Mouse (Mus musculus): Measurements from ENCODE around the gene Cdc37.

Gene Cdc37

GRCm38 (mm10) chr9:21167140-21168097, 17.6 kb upstream of the Cdc37 start:
- in situ Hi-C loops (cut with MboI; ENCODE audit: low sequenced_read_pairs) = no loop called here

DNA sequence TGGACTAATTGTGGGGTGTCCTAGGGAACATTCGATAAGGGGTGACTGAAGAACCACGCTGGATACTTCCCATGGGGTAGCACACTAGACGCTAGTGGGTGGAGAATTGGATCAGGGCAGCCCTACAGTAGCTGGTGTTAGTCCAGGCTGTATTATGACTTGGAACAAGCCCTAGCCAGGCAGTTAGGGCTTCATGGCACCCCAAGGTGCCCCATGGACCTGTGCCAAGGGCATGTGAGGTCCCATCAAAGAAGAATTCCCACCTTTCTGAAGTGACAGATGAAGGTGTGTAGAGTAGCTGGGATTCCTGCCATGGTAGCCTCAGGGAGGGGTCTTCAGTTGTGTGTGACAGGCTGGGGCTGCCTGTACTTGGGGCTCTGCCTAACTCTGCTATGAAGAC, 16.7 kb upstream of the Cdc37 start:
- in situ Hi-C loops (cut with MboI; ENCODE audit: low sequenced_read_pairs) = no loop called here

GRCm38 (mm10) chr9:21165952-21166451, 16.2 kb upstream of the Cdc37 start:
- in situ Hi-C loops (cut with MboI; ENCODE audit: low sequenced_read_pairs) = no loop called here

GRCm38 (mm10) chr9:21165041-21165951, 15.5 kb upstream of the Cdc37 start, which contains the start of gene Pde4a:
Pde4a (plus strand) TSS chr9:21165714.
- in situ Hi-C loops (cut with MboI; ENCODE audit: low sequenced_read_pairs) = no loop called here

- in situ Hi-C loops (cut with MboI; ENCODE audit: low sequenced_read_pairs) = no loop called here
Observed at GRCm38 (mm10) chr9:21164072-21164471, 14.3 kb upstream of the Cdc37 start.

DNA sequence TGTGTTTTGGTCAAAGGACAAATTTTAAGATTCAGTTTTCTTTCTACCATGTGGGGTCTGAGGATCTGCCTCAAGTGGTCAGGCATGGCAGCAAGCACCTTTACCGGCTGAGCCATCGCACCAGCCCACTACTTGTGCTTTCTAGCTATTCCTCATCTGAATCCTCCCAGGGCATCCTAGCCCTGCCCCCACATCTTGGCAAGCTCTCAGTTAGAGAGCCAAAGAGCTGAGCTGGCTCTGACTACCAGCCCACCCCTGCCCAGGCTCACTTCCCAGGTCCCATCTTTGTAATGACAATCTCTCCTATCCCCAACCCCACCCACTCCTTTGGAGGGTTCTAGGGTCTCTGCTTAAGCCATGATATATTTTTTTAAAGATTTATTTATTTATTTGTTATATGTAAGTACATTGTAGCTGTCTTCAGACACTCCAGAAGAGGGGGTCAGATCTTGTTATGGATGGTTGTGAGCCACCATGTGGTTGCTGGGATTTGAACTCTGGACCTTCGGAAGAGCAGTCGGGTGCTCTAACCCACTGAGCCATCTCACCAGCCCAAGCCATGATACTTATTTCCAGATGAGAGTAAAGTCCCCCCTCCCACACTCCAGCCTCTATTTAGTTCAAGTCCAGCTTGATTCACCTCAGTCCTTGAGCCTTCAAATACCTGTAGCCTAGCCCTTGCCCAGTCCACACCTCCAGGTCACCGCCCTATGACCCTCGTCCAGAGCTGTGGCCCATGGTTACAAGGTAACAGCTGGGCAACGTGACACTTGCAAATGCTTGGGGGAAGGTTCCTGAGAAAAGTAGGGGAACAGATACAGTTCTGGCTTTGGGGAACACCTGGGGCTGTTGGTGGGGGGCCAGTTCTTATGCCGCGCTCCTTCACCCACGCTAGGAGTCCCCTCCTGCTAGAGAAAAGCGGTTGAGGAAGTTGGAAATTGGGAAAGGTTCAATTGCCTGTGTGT, 13.6 kb upstream of the Cdc37 start:
- in situ Hi-C loops (cut with MboI; ENCODE audit: low sequenced_read_pairs) = no loop called here

GRCm38 (mm10) chr9:21161209-21161909, 11.6 kb upstream of the Cdc37 start:
- in situ Hi-C loops (cut with MboI; ENCODE audit: low sequenced_read_pairs) = no loop called here

GRCm38 (mm10) chr9:21154787-21155186, 5.0 kb upstream of the Cdc37 start:
- in situ Hi-C loops (cut with MboI; ENCODE audit: low sequenced_read_pairs) = no loop called here

- in situ Hi-C loops (cut with MboI; ENCODE audit: low sequenced_read_pairs) = no loop called here
Observed at GRCm38 (mm10) chr9:21153833-21154232, 4.1 kb upstream of the Cdc37 start.

- in situ Hi-C loops (cut with MboI; ENCODE audit: low sequenced_read_pairs) = no loop called here
Observed at GRCm38 (mm10) chr9:21153331-21153730, 3.5 kb upstream of the Cdc37 start.

DNA sequence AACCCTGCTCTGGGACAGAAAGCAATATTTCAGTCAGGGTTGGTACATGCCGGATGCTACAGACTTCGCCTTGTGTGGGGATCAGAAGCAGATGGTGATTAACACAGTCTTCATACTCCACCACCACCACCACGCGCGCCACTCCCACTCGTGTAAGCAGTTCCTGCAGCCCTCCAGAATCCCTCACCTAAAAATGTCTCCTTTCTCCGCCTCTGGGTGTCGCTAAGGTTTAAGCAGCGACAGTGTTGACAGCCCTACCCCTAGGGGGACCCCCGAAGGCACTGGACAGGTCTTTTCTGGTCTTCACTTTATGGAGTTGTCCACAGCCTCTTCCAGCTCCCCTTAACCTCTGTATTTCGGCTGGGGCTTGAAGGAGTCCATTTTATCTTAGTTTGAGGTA, 2.9 kb upstream of the Cdc37 start:
- in situ Hi-C loops (cut with MboI; ENCODE audit: low sequenced_read_pairs) = no loop called here

GRCm38 (mm10) chr9:21149077-21149653, 617 bp downstream of the Cdc37 start:
- in situ Hi-C loops (cut with MboI; ENCODE audit: low sequenced_read_pairs) = no loop called here

DNA sequence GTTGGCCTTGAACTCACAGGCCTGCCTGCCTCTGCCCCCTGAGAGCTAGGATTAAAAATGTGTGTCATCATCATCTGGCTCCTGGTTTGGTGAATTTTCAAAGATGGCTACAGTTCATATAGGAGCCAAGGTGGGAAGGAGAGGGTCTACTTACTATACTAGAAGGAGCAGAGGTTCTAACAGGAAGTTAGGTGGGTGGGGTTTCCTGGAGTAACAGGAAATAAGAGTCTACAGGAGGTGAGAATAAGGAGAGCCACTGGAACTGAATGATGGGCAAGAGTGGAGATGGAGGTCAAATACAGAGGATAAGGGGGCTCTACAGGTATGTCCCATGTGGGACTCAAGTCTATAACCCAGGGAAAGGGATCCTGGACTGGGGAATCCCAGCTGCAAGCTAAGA, 1.4 kb downstream of the Cdc37 start:
- in situ Hi-C loops (cut with MboI; ENCODE audit: low sequenced_read_pairs) = no loop called here

- in situ Hi-C loops (cut with MboI; ENCODE audit: low sequenced_read_pairs) = no loop called here
Observed at GRCm38 (mm10) chr9:21146722-21147121, 3.1 kb downstream of the Cdc37 start.

GRCm38 (mm10) chr9:21145431-21145830, 4.4 kb downstream of the Cdc37 start:
- in situ Hi-C loops (cut with MboI; ENCODE audit: low sequenced_read_pairs) = no loop called here

DNA sequence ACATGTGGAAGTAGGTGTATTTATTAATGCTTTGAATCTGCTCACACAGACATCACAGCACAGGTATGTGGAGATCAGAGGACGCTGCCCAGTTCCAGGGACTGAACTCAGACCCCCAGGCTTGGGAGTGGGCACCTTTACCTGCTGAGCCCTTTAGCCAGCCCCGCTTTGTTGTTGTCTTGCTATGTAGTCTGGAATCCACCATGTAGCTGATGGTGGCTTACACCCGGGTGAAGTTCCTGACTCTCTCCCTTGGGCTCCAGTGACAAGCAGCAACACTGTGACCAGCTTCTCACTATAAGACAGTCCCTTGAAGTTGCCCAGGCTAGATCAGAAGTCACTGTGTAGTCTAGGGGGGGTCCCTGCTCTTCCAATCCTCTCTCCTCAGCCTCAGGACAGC, 5.4 kb downstream of the Cdc37 start:
- in situ Hi-C loops (cut with MboI; ENCODE audit: low sequenced_read_pairs) = loop anchor here (5.0 kb wide), 1 partner anchor 122 kb away; no protein-coding TSS in a partner anchor

GRCm38 (mm10) chr9:21141922-21142321, 7.9 kb downstream of the Cdc37 start:
- in situ Hi-C loops (cut with MboI; ENCODE audit: low sequenced_read_pairs) = loop anchor here (5.0 kb wide), 1 partner anchor 120 kb away; no protein-coding TSS in a partner anchor

GRCm38 (mm10) chr9:21138386-21138785, 11.4 kb downstream of the Cdc37 start:
- in situ Hi-C loops (cut with MboI; ENCODE audit: low sequenced_read_pairs) = no loop called here

DNA sequence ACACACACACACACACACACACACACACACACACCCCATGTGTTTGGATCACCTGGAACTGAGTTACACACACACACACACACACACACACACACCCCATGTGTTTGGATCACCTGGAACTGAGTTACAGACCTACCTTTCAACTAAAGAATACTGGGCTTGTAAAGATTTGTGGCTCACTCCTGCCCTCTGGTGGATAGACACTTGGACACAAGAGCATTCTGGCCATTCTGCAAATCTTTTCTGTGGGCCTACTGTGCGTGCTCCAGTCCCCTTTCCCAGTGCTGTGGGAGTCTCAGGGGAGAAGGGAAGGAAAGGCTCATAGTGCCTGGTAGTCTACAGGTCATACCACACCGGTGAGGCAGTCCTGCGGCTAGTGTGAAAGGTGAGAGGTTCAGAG, 12.6 kb downstream of the Cdc37 start:
- in situ Hi-C loops (cut with MboI; ENCODE audit: low sequenced_read_pairs) = no loop called here
